Mouse (Mus musculus) CD4-positive helper T cell, adult 2 months (primary cell): ENCODE data around the gene Mrc1.
A peak's percentile ranks its signal among the peaks of the same experiment; 100 is the strongest.

Source experiments
- DNase-seq: peaks from one replicate; pipeline ENCODE4 v3.0.0-alpha.2; 2012; ENCODE audit warnings: low read depth, missing footprints, low spot score

The Mrc1 gene

DNA sequence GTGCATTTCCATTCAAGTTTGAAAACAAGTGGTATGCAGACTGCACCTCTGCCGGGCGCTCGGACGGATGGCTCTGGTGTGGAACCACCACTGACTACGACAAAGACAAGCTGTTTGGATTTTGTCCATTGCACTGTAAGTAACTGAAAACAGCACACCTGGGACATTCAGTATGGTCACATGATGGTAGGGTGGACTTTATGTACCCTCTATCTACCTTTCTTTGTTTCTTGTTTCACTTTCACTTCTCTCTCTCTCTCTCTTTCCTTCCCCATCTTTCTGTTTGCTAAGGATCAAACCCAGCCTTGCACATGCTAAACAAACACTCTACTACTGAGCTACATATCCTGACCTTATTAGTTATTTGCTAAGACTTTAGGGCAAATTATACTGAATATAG is 15.0 kb downstream of the Mrc1 start:
- no peak for DNase-seq

GRCm38 (mm10) chr2:14244668-14245067 is 15.5 kb downstream of the Mrc1 start:
- no peak for DNase-seq

- no peak for DNase-seq
These were observed 20.8 kb downstream of the Mrc1 start for GRCm38 (mm10) chr2:14249839-14250564.

GRCm38 (mm10) chr2:14251938-14252337 is 22.7 kb downstream of the Mrc1 start:
- no peak for DNase-seq

GRCm38 (mm10) chr2:14258345-14258850 is 29.2 kb downstream of the Mrc1 start:
- DNase-seq = no peak

DNA sequence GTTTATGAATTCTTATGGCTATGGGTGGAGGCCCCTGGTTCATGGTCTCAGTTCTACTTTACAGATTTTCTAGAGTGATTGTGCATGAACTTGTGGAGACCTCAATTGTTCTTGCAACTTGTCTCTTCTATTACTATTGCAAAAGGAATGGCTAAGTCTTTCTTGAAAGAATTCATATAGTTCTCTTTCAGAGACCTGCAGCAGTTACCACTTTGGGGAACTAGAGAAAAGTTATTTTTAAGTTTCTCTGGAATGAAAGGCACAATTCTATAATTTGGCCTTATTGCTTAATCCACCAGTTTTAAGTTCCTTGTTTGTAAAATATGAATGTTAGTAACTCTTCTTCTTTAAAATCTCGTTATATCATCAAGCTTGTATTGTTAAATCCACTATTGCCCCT is 32.9 kb downstream of the Mrc1 start:
- DNase-seq = no peak

DNA sequence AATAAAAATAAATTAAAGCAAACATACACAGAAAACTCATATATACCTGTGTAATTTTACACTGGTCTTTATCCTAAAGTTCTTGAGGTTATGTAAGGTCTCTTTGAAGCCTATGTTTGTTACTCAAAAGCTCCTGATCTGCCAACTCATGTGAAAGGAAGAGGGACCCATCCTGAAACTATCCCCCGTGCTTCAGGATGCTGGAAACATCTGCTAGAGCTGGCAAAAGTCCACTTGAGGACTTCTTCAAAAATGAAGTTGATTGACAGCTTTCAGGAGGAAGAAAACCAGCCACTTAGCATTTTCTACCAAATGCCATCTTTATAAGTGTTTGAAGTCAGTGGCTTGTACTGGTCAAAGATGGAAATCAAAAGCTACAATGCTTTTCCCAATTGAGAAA is 40.0 kb downstream of the Mrc1 start:
- no peak for DNase-seq

DNA sequence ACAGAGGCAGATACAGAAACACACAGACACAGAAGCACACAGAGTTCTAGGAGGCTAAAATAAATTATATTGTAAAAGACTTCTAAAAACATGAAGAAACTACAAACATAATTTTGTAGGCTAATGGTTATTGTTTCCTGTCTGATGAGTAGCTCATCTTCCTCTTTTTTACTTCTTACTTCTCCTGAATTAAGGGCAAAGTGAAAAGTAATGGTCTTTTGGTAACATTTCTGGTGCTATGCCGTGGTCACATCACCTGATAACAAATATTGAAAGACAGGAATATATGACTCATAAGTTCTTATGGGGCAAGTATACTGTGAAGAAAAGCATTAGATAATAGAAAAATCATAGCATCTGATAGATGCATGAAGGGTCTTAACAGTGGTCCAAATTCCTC is 42.9 kb downstream of the Mrc1 start:
- no peak for DNase-seq

- no peak for DNase-seq
These were observed 46.6 kb downstream of the Mrc1 start for GRCm38 (mm10) chr2:14275796-14276195.

- no peak for DNase-seq
These were observed 50.1 kb downstream of the Mrc1 start for GRCm38 (mm10) chr2:14279256-14279655.

DNA sequence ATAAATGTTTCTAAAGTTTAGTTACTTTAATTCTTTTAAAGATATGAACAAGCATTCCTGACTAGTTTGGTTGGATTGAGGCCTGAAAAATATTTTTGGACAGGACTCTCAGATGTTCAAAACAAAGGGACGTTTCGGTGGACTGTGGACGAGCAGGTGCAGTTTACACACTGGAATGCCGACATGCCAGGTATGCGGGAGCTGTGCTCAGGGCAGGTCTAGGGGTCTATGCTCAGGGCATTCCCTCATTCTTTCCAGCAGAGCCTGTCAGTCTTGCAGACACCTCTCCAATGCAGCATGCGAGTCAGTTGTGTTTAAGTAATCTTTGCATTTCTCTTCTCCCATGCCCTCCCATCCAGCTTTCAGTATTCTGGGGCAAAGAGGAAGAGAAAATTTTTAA is 50.6 kb downstream of the Mrc1 start:
- no peak for DNase-seq

DNA sequence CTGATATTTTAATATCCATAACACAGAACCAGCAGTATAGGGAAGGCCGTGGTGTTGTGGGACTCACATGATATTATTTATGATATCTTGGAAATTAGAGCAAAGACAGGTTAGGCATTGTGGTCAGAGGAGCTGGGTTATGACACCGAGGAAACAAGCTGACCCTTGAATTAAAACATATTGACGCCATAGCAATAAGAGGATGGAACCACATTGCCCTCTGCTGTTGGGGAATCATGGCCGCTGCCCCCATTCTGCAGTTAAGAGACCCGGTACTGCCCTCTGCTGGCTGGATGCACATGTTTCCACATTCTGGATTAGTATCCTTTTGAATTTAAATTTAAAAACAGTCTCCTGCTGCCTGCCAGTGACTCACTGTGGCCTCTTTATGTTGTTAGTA is 66.1 kb downstream of the Mrc1 start:
- peak; percentile 63 for DNase-seq

DNA sequence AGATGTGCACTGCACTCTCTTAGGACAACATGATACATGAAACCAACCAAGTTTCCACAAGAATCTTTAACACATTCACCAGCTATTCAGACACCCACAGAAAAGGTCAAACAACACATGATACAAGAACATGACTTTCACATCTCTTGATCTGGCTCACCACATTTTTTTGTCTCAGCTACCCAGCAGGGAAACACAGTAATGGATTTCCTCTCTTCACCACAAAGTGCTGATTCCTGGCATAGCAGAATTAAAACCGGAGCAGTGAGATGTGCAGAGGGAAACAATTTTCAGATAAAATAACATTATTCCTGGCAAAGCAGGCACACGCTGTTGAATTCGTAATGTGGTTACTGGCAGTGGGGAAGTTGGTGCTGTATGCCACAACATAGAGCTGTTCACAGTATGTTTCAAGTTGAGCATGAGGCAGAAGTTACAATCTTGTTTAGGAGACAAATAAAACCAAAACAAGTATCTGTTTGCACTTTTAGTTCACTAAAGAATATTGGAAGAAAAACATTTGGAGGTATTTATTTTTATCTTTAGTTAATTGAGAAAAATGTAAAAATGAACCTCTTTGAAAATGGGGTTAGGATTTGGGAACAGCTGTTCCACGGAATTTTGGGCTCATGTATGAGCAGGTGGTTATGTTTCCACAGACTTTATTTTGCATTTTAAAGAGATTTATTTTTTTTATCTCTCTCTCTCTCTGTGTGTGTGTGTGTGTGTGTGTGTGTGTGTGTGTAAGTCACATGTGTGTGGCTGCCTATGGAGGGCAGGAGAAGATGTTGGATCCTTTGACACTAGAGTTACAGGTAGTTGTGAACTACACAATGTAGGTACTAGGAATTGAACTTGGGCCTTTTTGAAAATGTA is 83.6 kb downstream of the Mrc1 start:
- peak; percentile 6 for DNase-seq

- DNase-seq = no peak
These were observed 85.9 kb downstream of the Mrc1 start for GRCm38 (mm10) chr2:14315113-14315512.

GRCm38 (mm10) chr2:14341652-14342308 is 112.6 kb downstream of the Mrc1 start:
- DNase-seq = no peak

GRCm38 (mm10) chr2:14342309-14342839 is 113.2 kb downstream of the Mrc1 start:
- DNase-seq = no peak
